Mouse (Mus musculus): ENCODE measurements around the gene Rims1.

Rims1 gene

GRCm38 (mm10) chr1:22805726-22806625, at the start of gene Rims1:
TSS of gene Rims1 (minus strand) at chr1:22805994.
- peak in 1 of 2 experiments; percentile 4 for DNase-seq (ENCODE audit: low spot score in 2 of 2)

GRCm38 (mm10) chr1:22806626-22807096, 867 bp upstream of the Rims1 start:
- DNase-seq (ENCODE audit: low spot score in 2 of 2) = no peak

- DNase-seq (ENCODE audit: low spot score in 2 of 2) = no peak
These were observed 619 bp downstream of the Rims1 start for GRCm38 (mm10) chr1:22805025-22805725.

- DNase-seq (ENCODE audit: low spot score in 2 of 2) = no peak
These were observed 1.5 kb downstream of the Rims1 start for GRCm38 (mm10) chr1:22804148-22804885.

GRCm38 (mm10) chr1:22803471-22803870, 2.3 kb downstream of the Rims1 start:
- no peak for DNase-seq (ENCODE audit: low spot score in 2 of 2)

GRCm38 (mm10) chr1:22800276-22800675, 5.5 kb downstream of the Rims1 start:
- DNase-seq (ENCODE audit: low spot score in 2 of 2) = no peak

GRCm38 (mm10) chr1:22797091-22797490, 8.7 kb downstream of the Rims1 start:
- DNase-seq (ENCODE audit: low spot score in 2 of 2) = no peak

GRCm38 (mm10) chr1:22789391-22789909, 16.3 kb downstream of the Rims1 start:
- no peak for DNase-seq (ENCODE audit: low spot score in 2 of 2)

- DNase-seq (ENCODE audit: low spot score in 2 of 2) = no peak
These were observed 18.2 kb downstream of the Rims1 start for GRCm38 (mm10) chr1:22787616-22788015.

- no peak for DNase-seq (ENCODE audit: low spot score in 2 of 2)
These were observed 35.1 kb downstream of the Rims1 start for GRCm38 (mm10) chr1:22770530-22771254.

- no peak for DNase-seq (ENCODE audit: low spot score in 2 of 2)
These were observed 42.4 kb downstream of the Rims1 start for GRCm38 (mm10) chr1:22763376-22763775.

GRCm38 (mm10) chr1:22762780-22763179, 43.0 kb downstream of the Rims1 start:
- no peak for DNase-seq (ENCODE audit: low spot score in 2 of 2)

- no peak for DNase-seq (ENCODE audit: low spot score in 2 of 2)
These were observed 55.3 kb downstream of the Rims1 start for GRCm38 (mm10) chr1:22750536-22750935.

GRCm38 (mm10) chr1:22744655-22745054, 61.1 kb downstream of the Rims1 start:
- no peak for DNase-seq (ENCODE audit: low spot score in 2 of 2)

- no peak for DNase-seq (ENCODE audit: low spot score in 2 of 2)
These were observed 68.3 kb downstream of the Rims1 start for GRCm38 (mm10) chr1:22737491-22737890.

- no peak for DNase-seq (ENCODE audit: low spot score in 2 of 2)
These were observed 71.4 kb downstream of the Rims1 start for GRCm38 (mm10) chr1:22734429-22734828.

GRCm38 (mm10) chr1:22733281-22733680, 72.5 kb downstream of the Rims1 start:
- no peak for DNase-seq (ENCODE audit: low spot score in 2 of 2)

- no peak for DNase-seq (ENCODE audit: low spot score in 2 of 2)
These were observed 77.6 kb downstream of the Rims1 start for GRCm38 (mm10) chr1:22728207-22728606.

GRCm38 (mm10) chr1:22721706-22722105, 84.1 kb downstream of the Rims1 start:
- no peak for DNase-seq (ENCODE audit: low spot score in 2 of 2)

- no peak for DNase-seq (ENCODE audit: low spot score in 2 of 2)
These were observed 85.1 kb downstream of the Rims1 start for GRCm38 (mm10) chr1:22720714-22721113.

- DNase-seq (ENCODE audit: low spot score in 2 of 2) = no peak
These were observed 96.3 kb downstream of the Rims1 start for GRCm38 (mm10) chr1:22709461-22709860.
